ENCODE assay signal across 22 mouse cellular contexts in the genomic region with DNA sequence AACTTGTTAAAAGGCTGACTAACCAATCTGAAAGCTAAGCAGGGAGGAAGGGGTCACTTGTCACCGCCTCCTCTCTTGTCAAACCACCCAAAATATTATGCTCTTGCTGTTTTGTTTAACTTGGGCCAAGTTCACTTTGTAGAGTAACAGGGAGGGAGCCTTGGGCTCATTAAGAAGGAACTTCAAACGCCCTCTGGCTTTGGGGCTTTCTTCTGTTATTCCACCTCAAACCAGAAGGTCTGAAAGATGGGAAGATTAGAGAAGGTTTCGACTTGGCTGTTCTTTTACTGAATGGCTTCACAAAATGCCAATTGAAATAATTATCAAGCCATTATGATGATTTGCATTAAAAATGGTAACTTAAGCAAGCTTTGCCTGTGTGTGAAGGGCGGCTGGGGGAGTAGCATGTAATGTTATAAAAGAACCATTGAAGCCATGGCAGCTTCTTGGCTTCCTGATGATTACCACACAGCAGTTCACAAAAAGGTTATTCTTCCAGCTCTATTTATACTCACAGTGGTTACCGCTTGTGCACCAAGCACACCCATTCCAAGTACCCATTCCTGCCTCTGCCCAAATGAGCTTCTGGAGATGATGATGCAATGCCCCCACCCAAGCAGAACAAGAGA.
DNase-seq lines count a peak whose midpoint lies in the region; ATAC-seq lines count a peak whose summit lies in the region.
"Had no signal": no experiment of that assay in that cellular context is flagged by ENCODE, and none has a peak within 500 bp of the region (broad histone marks: within the 10 kb centered on the region; RNA-seq: fewer than 3 reads in every experiment).

No protein-coding gene starts in this region.

- WGBS in forebrain, embryonic 14.5 days = 21% methylated on average over 5 of the region's 5 CpGs
- 52% methylated on average over 5 of the region's 5 CpGs for WGBS in forebrain, embryonic 11.5 days

- H3K27me3 ChIP-seq in forebrain, embryonic 14.5 days (replicated peaks; ENCODE audit: control insufficient read depth, insufficient read depth, low read length) = no peaks in the 10 kb centered on the region
- no peaks in the 10 kb centered on the region for H3K27me3 ChIP-seq in forebrain, embryonic 11.5 days (ENCODE audit: control insufficient read depth, insufficient read depth, low read length)
- H3K27me3 ChIP-seq: heart, embryonic 12.5 days; limb, embryonic 13.5 days; lung, embryonic 15.5 days; neural tube, embryonic 12.5 days had no signal

- H3K4me1 ChIP-seq in forebrain, embryonic 14.5 days (ENCODE audit: control insufficient read depth, insufficient read depth, low read length) = no peaks in the 10 kb centered on the region
- H3K4me1 ChIP-seq in forebrain, embryonic 11.5 days (replicated peaks; ENCODE audit: control insufficient read depth, insufficient read depth, low read length) = no peaks in the 10 kb centered on the region
- H3K4me1 ChIP-seq: heart, embryonic 12.5 days; limb, embryonic 13.5 days; lung, embryonic 15.5 days; neural tube, embryonic 12.5 days had no signal

- peak; percentile 64 for DNase-seq in forebrain, embryonic 14.5 days (ENCODE audit: low spot score)
- no peak for DNase-seq in forebrain, embryonic 11.5 days (ENCODE audit: low spot score)
- DNase-seq in left cerebral cortex, postnatal 4 days = peak; percentile 9
- no peak for DNase-seq in left cerebral cortex, adult 18-20 months (ENCODE audit: low spot score in 2 of 2)
- DNase-seq in right cerebral cortex, postnatal 10 days (ENCODE audit: low spot score in 2 of 2) = peak; percentile 19 to 23
- DNase-seq in right cerebral cortex, adult 2 months (ENCODE audit: low spot score in 2 of 2) = no peak
- DNase-seq in thymus, postnatal 36 days = no peak
- DNase-seq: adrenal gland, adult 2 months; cerebellum, postnatal 14 days; embryo, embryonic 11 days; gastrocnemius, adult 2 months; heart, adult 11 months; heart, postnatal 14 days; kidney, postnatal 36 days; lung, postnatal 4 days had no signal

- no peak overlapping the region for H3K27ac ChIP-seq in forebrain, embryonic 14.5 days (ENCODE audit: low read depth, low read length)
- no peak overlapping the region for H3K27ac ChIP-seq in forebrain, embryonic 11.5 days (ENCODE audit: low read depth, low read length)
- H3K27ac ChIP-seq: gastrocnemius, adult 2 months; limb, embryonic 13.5 days; liver, embryonic 14.5 days; lung, embryonic 15.5 days; neural tube, embryonic 12.5 days; stomach, postnatal 0 days had no signal

- intact Hi-C loops in left cerebral cortex, postnatal 4 days (cut with DNase I) = no loop called here

- ATAC-seq in forebrain, embryonic 14.5 days = peak; percentile 82
- ATAC-seq in forebrain, embryonic 11.5 days (replicated peaks; ENCODE audit: low FRiP score) = no peak
- ATAC-seq: inflammation-experienced regulatory T-cells, adult 6 months had no signal

- H3K9me3 ChIP-seq in forebrain, embryonic 14.5 days (replicated peaks; ENCODE audit: control insufficient read depth, low read length) = no peaks in the 10 kb centered on the region
- H3K9me3 ChIP-seq in forebrain, embryonic 11.5 days (ENCODE audit: control insufficient read depth, low read length) = no peaks in the 10 kb centered on the region
- H3K9me3 ChIP-seq: heart, embryonic 12.5 days; limb, embryonic 13.5 days; lung, embryonic 15.5 days; neural tube, embryonic 12.5 days had no signal

- H3K4me2 ChIP-seq in forebrain, embryonic 14.5 days (ENCODE audit: low read length) = no peak overlapping the region
- H3K4me2 ChIP-seq in forebrain, embryonic 11.5 days (ENCODE audit: low read depth, low read length, severe bottlenecking) = no peak overlapping the region
- H3K4me2 ChIP-seq: heart, embryonic 12.5 days; limb, embryonic 13.5 days; lung, embryonic 15.5 days; neural tube, embryonic 12.5 days had no signal

- no peak overlapping the region for H3K9ac ChIP-seq in forebrain, embryonic 14.5 days (ENCODE audit: low read length)
- no peak overlapping the region for H3K9ac ChIP-seq in forebrain, embryonic 11.5 days (ENCODE audit: low read length)
- H3K9ac ChIP-seq: heart, embryonic 12.5 days; limb, embryonic 13.5 days; liver, embryonic 14.5 days; lung, embryonic 15.5 days; neural tube, embryonic 12.5 days had no signal

- no peak overlapping the region for H3K4me3 ChIP-seq in forebrain, embryonic 14.5 days (ENCODE audit: low read depth, low read length)
- H3K4me3 ChIP-seq in forebrain, embryonic 11.5 days (ENCODE audit: low read depth, low read length) = no peak overlapping the region
- H3K4me3 ChIP-seq: gastrocnemius, adult 2 months; heart, embryonic 12.5 days; limb, embryonic 13.5 days; lung, embryonic 15.5 days; neural tube, embryonic 12.5 days had no signal

- H3K36me3 ChIP-seq in forebrain, embryonic 14.5 days (ENCODE audit: control insufficient read depth, insufficient read depth, low read length) = no peaks in the 10 kb centered on the region
- no peaks in the 10 kb centered on the region for H3K36me3 ChIP-seq in forebrain, embryonic 11.5 days (ENCODE audit: control insufficient read depth, insufficient read depth, low read length)
- H3K36me3 ChIP-seq: heart, embryonic 12.5 days; limb, embryonic 13.5 days; lung, embryonic 15.5 days; neural tube, embryonic 12.5 days had no signal

Comparison
In these comparisons a context has a peak if more than half of its experiments do, and no peak if none do; other contexts are left out.
1. DNase-seq: peak in forebrain, embryonic 14.5 days (single experiment), left cerebral cortex, postnatal 4 days (single experiment) and right cerebral cortex, postnatal 10 days (2 of 2); none in forebrain, embryonic 11.5 days (single experiment), left cerebral cortex, adult 18-20 months (0 of 2), right cerebral cortex, adult 2 months (0 of 2) and thymus, postnatal 36 days (0 of 2).